Mouse (Mus musculus) WW6 (cell line): ENCODE data around the gene Ptma.
"Not testable (repeated sequence)": the region's sequence is repeated elsewhere in the genome, so short reads cannot be mapped to it uniquely, and the experiment has no call there.

Source experiments
- DNase-seq: peaks from one replicate; pipeline ENCODE4 v3.0.0-alpha.2; 2013; ENCODE audit warnings: low read depth, low spot score

Ptma gene

DNA sequence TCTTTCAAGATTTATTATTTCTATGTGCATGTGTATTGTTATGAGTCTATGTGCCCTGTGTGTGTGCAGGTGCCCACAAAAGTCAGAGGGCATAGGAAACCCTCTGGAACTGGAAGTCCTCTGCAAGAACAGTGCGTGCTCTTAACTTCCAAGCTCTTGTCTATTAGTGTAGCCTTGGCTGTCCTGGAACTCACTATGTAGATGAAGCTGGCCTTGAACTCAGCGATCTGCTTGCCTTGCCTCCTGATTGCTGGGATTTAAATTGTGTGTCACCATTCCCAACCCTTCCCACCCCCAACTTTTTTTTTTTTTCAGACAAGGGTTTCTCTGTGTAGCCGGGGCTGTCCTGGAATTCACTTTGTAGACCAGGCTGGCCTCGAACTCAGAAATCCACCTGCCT is 30.2 kb upstream of the Ptma start:
- DNase-seq: no peak

GRCm38 (mm10) chr1:86497361-86497760 is 29.2 kb upstream of the Ptma start:
- DNase-seq: no peak

GRCm38 (mm10) chr1:86497986-86498385 is 28.5 kb upstream of the Ptma start:
- DNase-seq: no peak

GRCm38 (mm10) chr1:86498611-86499010 is 27.9 kb upstream of the Ptma start:
- DNase-seq: no peak

- no peak for DNase-seq
Observed at GRCm38 (mm10) chr1:86499903-86500302, 26.6 kb upstream of the Ptma start.

GRCm38 (mm10) chr1:86500681-86501080 is 25.8 kb upstream of the Ptma start:
- DNase-seq: no peak

GRCm38 (mm10) chr1:86501114-86501532 is 25.4 kb upstream of the Ptma start:
- no peak for DNase-seq

DNA sequence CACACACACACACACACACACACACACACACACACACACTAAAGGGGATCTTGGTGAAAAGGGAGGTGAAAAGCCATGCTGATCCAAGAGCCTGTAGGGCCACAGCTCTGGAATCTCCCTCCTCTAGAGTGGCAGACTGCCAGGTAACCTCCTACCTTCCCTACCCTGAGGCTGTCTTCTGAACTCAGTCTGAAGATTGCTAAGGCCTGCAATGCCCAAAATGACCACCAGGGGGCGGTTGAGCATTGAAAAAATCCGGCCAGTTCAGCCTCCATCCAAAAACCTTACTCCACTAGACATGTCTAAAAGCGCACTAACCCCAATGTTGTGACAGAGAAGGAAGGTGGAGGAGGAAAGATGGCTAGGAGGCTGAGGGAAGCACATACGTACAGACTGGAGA is 25.0 kb upstream of the Ptma start:
- no peak for DNase-seq

GRCm38 (mm10) chr1:86502221-86503048 is 24.1 kb upstream of the Ptma start:
- DNase-seq: no peak

GRCm38 (mm10) chr1:86503165-86503747 is 23.3 kb upstream of the Ptma start:
- no peak for DNase-seq

DNA sequence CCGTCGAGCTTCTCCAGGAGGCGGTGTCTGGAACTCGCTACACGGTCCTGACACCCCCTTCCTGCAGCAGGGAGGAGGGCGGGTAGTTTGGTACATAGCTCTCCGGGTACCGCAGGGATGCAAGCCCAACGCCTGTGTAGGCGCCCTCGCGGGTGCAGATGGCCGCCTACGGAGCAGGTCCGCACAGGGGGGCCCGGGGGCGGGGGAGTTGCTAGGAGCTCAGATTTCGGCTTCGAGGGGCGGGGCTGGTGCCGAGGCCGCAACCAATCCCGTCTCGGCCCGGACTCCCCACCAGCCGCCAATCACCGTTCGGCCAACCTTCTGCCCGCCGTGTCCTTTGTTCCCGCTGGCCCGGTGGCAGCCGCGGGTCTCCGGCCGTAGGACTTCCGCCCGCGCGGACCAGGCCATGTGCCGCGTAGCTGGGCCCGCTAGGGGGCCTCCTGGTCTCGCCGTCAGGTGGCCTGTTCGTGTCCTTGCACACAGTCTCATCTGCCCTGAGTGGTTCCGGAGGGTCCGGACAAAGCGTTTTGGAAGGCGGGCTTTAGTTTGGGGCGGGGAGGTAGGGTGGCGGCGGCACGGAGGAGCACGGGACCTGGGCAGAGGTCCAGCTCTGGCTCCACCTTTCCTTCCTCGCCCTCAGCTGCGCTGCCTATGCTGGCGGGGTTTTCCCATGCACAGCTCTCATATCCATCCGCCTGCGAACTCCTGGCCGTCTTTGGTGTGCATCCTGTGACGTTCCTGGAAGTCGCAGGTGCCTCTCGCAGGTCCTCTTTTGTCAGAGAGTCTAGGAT is 22.4 kb upstream of the Ptma start:
- no peak for DNase-seq

GRCm38 (mm10) chr1:86504697-86505421 is 21.7 kb upstream of the Ptma start:
- DNase-seq: no peak

- DNase-seq: no peak
Observed at GRCm38 (mm10) chr1:86505461-86505860, 21.1 kb upstream of the Ptma start.

DNA sequence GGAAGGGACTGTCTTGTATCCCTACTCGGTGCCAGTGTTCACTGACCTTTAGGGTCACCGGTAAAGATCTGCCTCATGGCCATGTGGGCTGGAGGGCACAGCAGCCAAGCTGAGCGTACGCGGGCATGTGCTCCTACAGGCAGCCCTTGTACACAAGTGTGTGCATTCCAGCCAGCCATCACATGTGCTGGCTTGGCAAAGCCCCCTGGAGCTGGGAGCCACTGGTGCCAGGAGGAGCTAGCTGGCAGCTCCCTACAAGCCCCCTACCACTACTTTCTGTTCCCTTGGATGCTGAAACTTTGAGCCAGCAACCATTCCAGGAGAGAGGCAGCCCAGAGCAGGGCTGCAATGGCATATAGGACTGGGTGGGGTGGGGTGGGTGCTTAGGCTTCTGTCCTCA is 20.1 kb upstream of the Ptma start:
- DNase-seq: no peak

GRCm38 (mm10) chr1:86507866-86508265 is 18.7 kb upstream of the Ptma start:
- DNase-seq: no peak

DNA sequence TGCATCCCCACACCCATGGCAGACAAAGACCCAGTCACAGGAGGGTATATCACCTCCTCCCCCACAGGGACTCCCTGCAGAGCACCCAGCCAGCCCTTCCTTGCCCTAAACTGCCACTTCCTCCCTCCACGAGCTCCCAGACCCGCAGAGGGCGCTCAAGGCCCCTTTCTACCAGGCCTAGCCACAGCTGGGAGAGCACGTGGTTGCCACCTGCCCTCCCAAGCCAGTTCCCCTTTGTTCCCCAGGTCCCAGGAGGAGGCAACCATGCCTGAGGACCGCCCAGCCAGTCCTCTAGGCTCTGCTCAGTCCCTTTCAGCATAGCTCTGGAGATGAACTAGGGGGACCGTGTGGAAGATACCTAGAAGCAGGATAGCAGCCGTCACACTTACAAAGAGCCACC is 17.1 kb upstream of the Ptma start:
- peak; percentile 89 for DNase-seq

DNA sequence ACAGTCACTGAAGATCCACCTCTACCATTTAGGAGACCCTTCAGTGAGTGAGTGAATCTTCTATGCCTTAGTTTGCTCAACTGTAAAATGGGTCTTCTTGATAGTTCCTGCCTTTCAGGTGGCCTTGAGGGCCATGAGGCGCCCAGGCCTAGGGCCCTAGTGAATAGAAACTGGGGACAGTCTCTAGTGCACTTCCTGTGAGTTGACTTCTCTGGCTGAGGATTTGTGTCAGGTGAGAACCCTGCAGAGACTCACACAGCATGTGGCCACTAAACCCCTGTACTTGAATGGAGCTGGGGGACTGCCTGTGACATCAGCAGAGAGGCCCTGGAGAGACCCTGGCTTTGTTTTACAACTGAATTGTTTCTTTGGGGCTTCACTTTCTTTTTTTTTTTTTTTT is 16.3 kb upstream of the Ptma start:
- DNase-seq: no peak

DNA sequence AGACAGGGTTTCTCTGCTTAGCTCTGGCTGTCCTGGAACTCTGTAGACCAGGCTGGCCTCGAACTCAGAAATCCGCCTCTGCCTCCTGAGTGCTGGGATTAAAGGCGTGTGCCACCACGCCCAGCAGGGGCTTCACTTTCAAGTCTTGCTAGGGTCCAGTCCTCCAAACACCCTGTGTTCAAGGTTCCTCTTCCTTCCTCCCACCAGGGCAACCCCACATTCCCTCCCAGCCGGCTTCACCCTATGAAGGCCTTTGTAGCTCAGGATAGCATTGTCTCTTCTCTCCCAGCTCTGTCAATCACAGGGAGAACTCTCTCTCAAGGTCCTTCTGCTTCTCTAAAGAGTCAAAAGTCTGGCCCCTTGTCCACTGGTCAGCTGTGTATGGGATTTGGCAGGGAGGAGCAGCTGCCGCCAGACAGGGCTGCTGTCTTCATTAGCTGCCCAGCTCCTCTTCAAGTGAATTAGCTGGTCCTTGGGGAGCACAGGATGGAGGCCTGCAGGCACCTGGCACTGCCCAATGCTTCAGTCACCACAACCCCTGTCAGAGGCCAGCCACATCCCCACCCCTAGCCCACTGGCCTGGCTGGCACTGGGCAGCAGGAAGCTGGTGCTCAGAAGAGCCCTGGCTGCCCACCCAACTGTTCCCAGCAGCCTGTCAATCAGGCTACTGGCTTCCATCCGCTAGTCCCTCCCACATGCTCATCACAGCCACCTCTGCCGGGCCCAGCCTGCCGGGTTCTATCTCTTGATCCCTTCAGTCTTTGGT is 15.7 kb upstream of the Ptma start:
- DNase-seq: no peak

DNA sequence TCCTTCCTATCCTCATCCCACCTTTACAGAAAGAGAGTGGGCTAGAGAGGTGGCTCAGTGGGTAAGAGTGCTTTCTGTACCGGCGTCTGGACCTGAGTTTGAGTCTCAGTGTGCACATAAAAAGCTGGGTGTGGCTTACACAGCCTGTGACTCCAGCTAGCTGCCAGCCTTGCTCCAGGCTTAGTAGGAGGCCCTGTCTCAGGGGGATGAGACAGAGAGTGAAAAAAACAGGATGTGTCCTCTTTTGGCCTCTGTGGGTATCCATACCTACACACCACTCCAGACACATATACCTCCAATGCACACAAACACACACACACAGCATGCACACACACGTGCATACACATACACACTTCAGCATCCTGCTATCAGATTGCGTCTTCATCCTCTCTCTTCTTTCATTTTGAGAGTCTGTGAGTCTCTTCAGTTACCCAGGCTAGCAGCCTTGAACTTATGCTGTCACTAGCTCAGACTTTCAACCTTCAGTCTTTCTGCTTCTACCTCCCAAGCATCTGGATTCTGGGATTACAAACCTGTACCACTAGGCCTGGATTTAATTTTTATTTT is 14.3 kb upstream of the Ptma start:
- DNase-seq: no peak

GRCm38 (mm10) chr1:86513031-86513430 is 13.5 kb upstream of the Ptma start:
- not testable (repeated sequence) for DNase-seq
